In the genomic region with DNA sequence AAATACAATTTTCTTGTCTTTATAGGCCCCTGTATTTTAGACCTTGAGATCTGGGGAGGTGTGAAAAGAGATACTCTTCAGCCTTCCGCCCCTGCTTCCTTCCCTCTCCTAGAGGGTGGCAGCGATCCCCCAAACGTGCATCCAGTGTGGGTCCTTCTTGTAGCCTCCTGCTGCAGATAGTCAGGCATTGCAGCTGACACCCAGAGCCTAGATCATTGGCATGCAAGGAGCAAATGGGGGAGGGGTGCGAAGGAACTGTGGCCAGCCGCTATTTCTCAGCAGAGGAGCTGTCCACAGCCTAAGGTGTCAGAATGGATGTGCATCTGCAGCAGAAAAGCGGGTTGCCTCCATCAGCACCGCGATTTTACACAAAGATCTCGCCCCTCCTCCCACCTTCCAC, we compare ENCODE assay signal across 10 mouse cellular contexts.
DNase-seq lines count a peak whose midpoint lies in the region; ATAC-seq lines count a peak whose summit lies in the region.
"Had no signal": no experiment of that assay in that cellular context is flagged by ENCODE, and none has a peak within 500 bp of the region (broad histone marks: within the 10 kb centered on the region; RNA-seq: fewer than 3 reads in every experiment).

No protein-coding gene starts in this region.

- no peak overlapping the region for H3K4me3 ChIP-seq in heart, embryonic 10.5 days
- no peak overlapping the region for H3K4me3 ChIP-seq in limb, embryonic 11.5 days (ENCODE audit: low read depth, low read length)
- H3K4me3 ChIP-seq in stomach, embryonic 14.5 days (ENCODE audit: low read depth, low read length) = no peak overlapping the region
- H3K4me3 ChIP-seq: embryonic facial prominence, embryonic 15.5 days had no signal

- H3K27ac ChIP-seq in heart, embryonic 10.5 days = no peak overlapping the region
- H3K27ac ChIP-seq in limb, embryonic 11.5 days (replicated peaks; ENCODE audit: low read depth, low read length) = no peak overlapping the region
- no peak overlapping the region for H3K27ac ChIP-seq in stomach, embryonic 14.5 days (ENCODE audit: low read length)
- H3K27ac ChIP-seq: embryonic facial prominence, embryonic 15.5 days; macrophage had no signal

- no peaks in the 10 kb centered on the region for H3K27me3 ChIP-seq in heart, embryonic 10.5 days (ENCODE audit: insufficient read depth, poor library complexity, severe bottlenecking)
- H3K27me3 ChIP-seq in limb, embryonic 11.5 days (ENCODE audit: control insufficient read depth, insufficient read depth, low read length) = no peaks in the 10 kb centered on the region
- H3K27me3 ChIP-seq in stomach, embryonic 14.5 days (ENCODE audit: control insufficient read depth, insufficient read depth, low read length) = no peaks in the 10 kb centered on the region

- peaks cover 5% of the 10 kb centered on the region for H3K4me1 ChIP-seq in heart, embryonic 10.5 days
- no peaks in the 10 kb centered on the region for H3K4me1 ChIP-seq in limb, embryonic 11.5 days (ENCODE audit: control insufficient read depth, insufficient read depth, low read length)
- H3K4me1 ChIP-seq in stomach, embryonic 14.5 days (ENCODE audit: control insufficient read depth, insufficient read depth, low read length) = no peaks in the 10 kb centered on the region
- H3K4me1 ChIP-seq: embryonic facial prominence, embryonic 15.5 days had no signal

- no peaks in the 10 kb centered on the region for H3K36me3 ChIP-seq in heart, embryonic 10.5 days
- H3K36me3 ChIP-seq in limb, embryonic 11.5 days (ENCODE audit: control insufficient read depth, insufficient read depth, low read length) = no peaks in the 10 kb centered on the region
- H3K36me3 ChIP-seq in stomach, embryonic 14.5 days (ENCODE audit: control insufficient read depth, insufficient read depth, low read length) = no peaks in the 10 kb centered on the region
- H3K36me3 ChIP-seq: embryonic facial prominence, embryonic 15.5 days had no signal

- H3K9me3 ChIP-seq in heart, embryonic 10.5 days = no peaks in the 10 kb centered on the region
- H3K9me3 ChIP-seq in limb, embryonic 11.5 days (ENCODE audit: control insufficient read depth, low read length) = no peaks in the 10 kb centered on the region
- no peaks in the 10 kb centered on the region for H3K9me3 ChIP-seq in stomach, embryonic 14.5 days (ENCODE audit: control insufficient read depth, low read depth, low read length)
- H3K9me3 ChIP-seq: embryonic facial prominence, embryonic 15.5 days had no signal

- peak; percentile 4 for DNase-seq in cerebellum, adult 9-11 months
- no peak for DNase-seq in cerebellum, adult 11 months
- DNase-seq in NIH3T3 (ENCODE audit: low read depth) = peak; percentile 27
- DNase-seq in heart, embryonic 10.5 days (ENCODE audit: low spot score) = peak; percentile 91
- peak; percentile 54 for DNase-seq in limb, embryonic 11.5 days (ENCODE audit: low spot score)
- DNase-seq in natural killer cell, adult 2 months (ENCODE audit: low spot score in 2 of 2) = no peak
- DNase-seq in layer of hippocampus, adult 18-20 months (ENCODE audit: low spot score in 2 of 2) = no peak

- 3% methylated on average over 9 of the region's 9 CpGs for WGBS in heart, embryonic 10.5 days
- 6% methylated on average over 9 of the region's 9 CpGs for WGBS in limb, embryonic 11.5 days
- under 1% methylated on average over 9 of the region's 9 CpGs for WGBS in stomach, embryonic 14.5 days

- no peak overlapping the region for H3K4me2 ChIP-seq in limb, embryonic 11.5 days (ENCODE audit: low read depth, severe bottlenecking)
- H3K4me2 ChIP-seq in stomach, embryonic 14.5 days (replicated peaks; ENCODE audit: low read depth, low read length) = no peak overlapping the region
- H3K4me2 ChIP-seq: embryonic facial prominence, embryonic 15.5 days had no signal

- no peak overlapping the region for H3K9ac ChIP-seq in limb, embryonic 11.5 days (ENCODE audit: low read length)
- H3K9ac ChIP-seq in stomach, embryonic 14.5 days (replicated peaks; ENCODE audit: low read depth, low read length) = no peak overlapping the region
- H3K9ac ChIP-seq: embryonic facial prominence, embryonic 15.5 days had no signal

- ATAC-seq in limb, embryonic 11.5 days (ENCODE audit: insufficient number of reproducible peaks, low FRiP score, low TSS enrichment, low read depth) = no peak
- peak; percentile 28; the same call in 1 of the 2 replicates for ATAC-seq in stomach, embryonic 14.5 days (ENCODE audit: insufficient number of reproducible peaks, insufficient read depth, low FRiP score, low read depth)

Comparison
In these comparisons a context has a peak if more than half of its experiments do, and no peak if none do; other contexts are left out.
1. DNase-seq: peak in cerebellum, adult 9-11 months (single experiment), NIH3T3 (single experiment), heart, embryonic 10.5 days (single experiment) and limb, embryonic 11.5 days (single experiment); none in cerebellum, adult 11 months (single experiment), natural killer cell, adult 2 months (0 of 2) and layer of hippocampus, adult 18-20 months (0 of 2).